Mouse (Mus musculus) mouse trophoblast stem cell (cell line): ENCODE data around the gene En2.

ENCODE experiments used
- in situ Hi-C, 2 experiments: fragments of 300-500 bp; cut with MseI, MboI; formaldehyde crosslinking; loops; 2 replicates in 1 of 2; 3 replicates in 1 of 2; pipeline ENCODE4 v1.15.1; 2025

The En2 gene

GRCm38 (mm10) chr5:28165358-28166255 is at the start of gene En2:
En2 (plus strand) TSS chr5:28165694.
- in situ Hi-C loops = no loop called here

GRCm38 (mm10) chr5:28117251-28117880 is 48.1 kb upstream of the En2 start:
- in situ Hi-C loops = no loop called here

- in situ Hi-C loops = no loop called here
Measured at GRCm38 (mm10) chr5:28117882-28118530, 47.5 kb upstream of the En2 start.

- in situ Hi-C loops = no loop called here
Measured at GRCm38 (mm10) chr5:28118531-28118925, 47.0 kb upstream of the En2 start.

- in situ Hi-C loops = no loop called here
Measured at GRCm38 (mm10) chr5:28119576-28119975, 45.9 kb upstream of the En2 start.

GRCm38 (mm10) chr5:28122491-28123454 is 42.7 kb upstream of the En2 start:
- in situ Hi-C loops = no loop called here

GRCm38 (mm10) chr5:28123455-28123825 is 42.1 kb upstream of the En2 start:
- in situ Hi-C loops = no loop called here

GRCm38 (mm10) chr5:28124321-28125230 is 40.9 kb upstream of the En2 start:
- in situ Hi-C loops = no loop called here

GRCm38 (mm10) chr5:28128851-28129250 is 36.6 kb upstream of the En2 start:
- in situ Hi-C loops = no loop called here

GRCm38 (mm10) chr5:28132231-28132630 is 33.3 kb upstream of the En2 start:
- in situ Hi-C loops = no loop called here

GRCm38 (mm10) chr5:28136438-28136837 is 29.1 kb upstream of the En2 start:
- in situ Hi-C loops = no loop called here

- in situ Hi-C loops = no loop called here
Measured at GRCm38 (mm10) chr5:28144555-28144954, 20.9 kb upstream of the En2 start.

- in situ Hi-C loops = no loop called here
Measured at GRCm38 (mm10) chr5:28146018-28146417, 19.5 kb upstream of the En2 start.

GRCm38 (mm10) chr5:28148473-28148872 is 17.0 kb upstream of the En2 start:
- in situ Hi-C loops = no loop called here

GRCm38 (mm10) chr5:28149436-28149835 is 16.1 kb upstream of the En2 start:
- in situ Hi-C loops = no loop called here

- in situ Hi-C loops = no loop called here
Measured at GRCm38 (mm10) chr5:28157044-28157730, 8.3 kb upstream of the En2 start.

- in situ Hi-C loops = no loop called here
Measured at GRCm38 (mm10) chr5:28157781-28158180, 7.7 kb upstream of the En2 start.

- in situ Hi-C loops = no loop called here
Measured at GRCm38 (mm10) chr5:28158308-28159071, 7.0 kb upstream of the En2 start.

GRCm38 (mm10) chr5:28159072-28159458 is 6.4 kb upstream of the En2 start:
- in situ Hi-C loops = no loop called here
